Mouse (Mus musculus) ES-E14 (cell line): Measurements from ENCODE around the gene Cd300a.

Experiments used
- CHD2 ChIP-seq: IDR thresholded peaks from 2 replicates; pipeline ENCODE4 v1.6.1; 2014; ENCODE audit warnings: mild to moderate bottlenecking, low read depth, low read length, inconsistent platforms
- HCFC1 ChIP-seq: IDR thresholded peaks from 2 replicates; pipeline ENCODE4 v1.6.1; 2012; ENCODE audit warnings: low read length, inconsistent platforms, borderline replicate concordance; ENCODE audit not compliant: insufficient read depth
- MAFK ChIP-seq: IDR thresholded peaks from 2 replicates; pipeline ENCODE4 v1.6.1; 2014; ENCODE audit warnings: mild to moderate bottlenecking, low read depth, low read length, inconsistent platforms; ENCODE audit not compliant: insufficient read depth
- ZC3H11A ChIP-seq: IDR thresholded peaks from 2 replicates; pipeline ENCODE4 v1.6.1; 2012; ENCODE audit warnings: low read depth, mild to moderate bottlenecking, inconsistent platforms, low read length, borderline replicate concordance
- ZNF384 ChIP-seq: IDR thresholded peaks from 2 replicates; pipeline ENCODE4 v1.6.1; 2012; ENCODE audit warnings: low read depth, low read length, inconsistent platforms

DNA sequence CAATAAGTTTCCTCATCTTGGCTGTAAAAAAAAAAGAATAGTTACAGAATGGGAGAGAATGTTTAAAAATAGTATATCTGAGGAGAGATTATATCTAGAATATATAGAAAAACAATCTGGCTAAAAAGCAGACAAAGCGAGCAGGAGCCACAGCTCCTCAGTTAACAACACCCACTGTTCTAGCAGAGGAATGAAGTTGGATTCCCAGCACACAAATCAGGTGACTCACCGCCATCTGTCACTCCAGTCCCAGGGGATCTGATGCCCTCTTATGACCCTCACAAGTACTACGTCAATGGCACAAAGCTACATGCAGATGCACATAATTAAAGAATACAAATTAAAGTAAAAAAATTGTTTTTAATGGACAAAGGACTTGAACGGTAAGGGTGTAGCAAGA lies 32.6 kb downstream of the Cd300a start:
- TF ChIP-seq ZC3H11A = no peak
- TF ChIP-seq HCFC1 = no peak
- no peak for TF ChIP-seq MAFK
- TF ChIP-seq CHD2 = no peak
- no peak for TF ChIP-seq ZNF384
